Comparison of ENCODE assay signal across 8 mouse cellular contexts in the genomic region with DNA sequence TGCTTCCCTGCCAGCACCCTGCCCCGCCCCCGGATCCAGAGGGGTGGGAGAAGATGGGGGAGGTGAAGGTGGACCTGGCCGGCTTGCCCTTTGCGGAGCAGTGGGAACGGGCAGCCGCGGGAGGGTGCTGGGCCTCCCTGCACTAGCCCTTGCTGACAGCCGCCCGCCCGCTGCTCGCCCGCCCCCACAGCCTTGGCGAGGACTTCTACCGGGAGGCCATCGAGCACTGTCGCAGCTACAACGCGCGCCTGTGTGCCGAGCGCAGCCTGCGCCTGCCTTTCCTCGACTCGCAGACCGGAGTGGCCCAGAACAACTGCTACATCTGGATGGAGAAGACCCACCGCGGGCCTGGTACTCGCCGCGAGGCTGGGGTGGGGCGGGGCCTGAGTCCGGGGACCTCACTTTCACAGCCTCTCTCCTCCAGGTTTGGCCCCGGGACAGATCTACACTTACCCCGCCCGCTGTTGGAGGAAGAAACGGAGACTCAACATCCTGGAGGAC. TPM values are rescaled to one million over a fixed set of nuclear protein-coding genes. Genes with fewer than 3 reads are reported as not detected.
DNase-seq lines count a peak whose midpoint lies in the region; ATAC-seq and TF ChIP-seq lines count a peak whose summit lies in the region.

No protein-coding gene starts in this region.

- intact Hi-C loops in left cerebral cortex, postnatal 25 days (cut with DNase I) = no loop called here

- H3K4me2 ChIP-seq in forebrain, embryonic 16.5 days (ENCODE audit: low read length) = peak overlapping the region; percentile 97
- H3K4me2 ChIP-seq in intestine, embryonic 16.5 days (ENCODE audit: low read depth, low read length) = peak overlapping the region; percentile 89
- H3K4me2 ChIP-seq in stomach, postnatal 0 days (replicated peaks; ENCODE audit: low read depth) = peak overlapping the region; percentile 78

- peak; percentile 70 to 78 for DNase-seq in left cerebral cortex, postnatal 25 days (ENCODE audit: low spot score in 2 of 2)
- no peak for DNase-seq in left cerebral cortex, adult 11 months (ENCODE audit: low spot score)
- peak; percentile 62 for DNase-seq in brain, embryonic 14.5 days (ENCODE audit: low read depth)
- peak; percentile 45 for DNase-seq in stomach, postnatal 0 days (ENCODE audit: low spot score)
- no peak for DNase-seq in urinary bladder, postnatal 4 days (ENCODE audit: low spot score in 2 of 2)

- ATAC-seq in forebrain, embryonic 16.5 days = no peak
- peak; percentile 20 for ATAC-seq in intestine, embryonic 16.5 days
- peak; percentile 8; the same call in 1 of the 2 replicates for ATAC-seq in stomach, postnatal 0 days (ENCODE audit: low FRiP score, low TSS enrichment)

- H3K27me3 ChIP-seq in forebrain, embryonic 16.5 days (replicated peaks; ENCODE audit: control insufficient read depth, insufficient read depth, low read length) = no peaks in the 10 kb centered on the region
- peaks cover 19% of the 10 kb centered on the region for H3K27me3 ChIP-seq in intestine, embryonic 16.5 days (replicated peaks; ENCODE audit: control insufficient read depth, insufficient read depth, low read length)
- H3K27me3 ChIP-seq in megakaryocyte, embryonic 14.5 days (replicated peaks) = peaks cover 68% of the 10 kb centered on the region
- no peaks in the 10 kb centered on the region for H3K27me3 ChIP-seq in stomach, postnatal 0 days (ENCODE audit: control insufficient read depth, insufficient read depth, low read length)

- H3K4me1 ChIP-seq in forebrain, embryonic 16.5 days (replicated peaks; ENCODE audit: control insufficient read depth, insufficient read depth, low read length) = peaks cover 69% of the 10 kb centered on the region
- peaks cover 34% of the 10 kb centered on the region for H3K4me1 ChIP-seq in intestine, embryonic 16.5 days (ENCODE audit: control insufficient read depth, insufficient read depth, low read length)
- H3K4me1 ChIP-seq in megakaryocyte, embryonic 14.5 days = peaks cover 70% of the 10 kb centered on the region
- H3K4me1 ChIP-seq in stomach, postnatal 0 days (replicated peaks; ENCODE audit: control insufficient read depth, insufficient read depth) = no peaks in the 10 kb centered on the region

- H3K9me3 ChIP-seq in forebrain, embryonic 16.5 days (ENCODE audit: control insufficient read depth, low read length) = no peaks in the 10 kb centered on the region
- H3K9me3 ChIP-seq in intestine, embryonic 16.5 days (ENCODE audit: control insufficient read depth, low read length) = no peaks in the 10 kb centered on the region
- no peaks in the 10 kb centered on the region for H3K9me3 ChIP-seq in megakaryocyte, embryonic 14.5 days
- H3K9me3 ChIP-seq in stomach, postnatal 0 days (ENCODE audit: control insufficient read depth, low read length) = no peaks in the 10 kb centered on the region

- H3K9ac ChIP-seq in forebrain, embryonic 16.5 days (replicated peaks; ENCODE audit: low read depth, low read length) = peak overlapping the region; percentile 83
- peak overlapping the region; percentile 70 for H3K9ac ChIP-seq in intestine, embryonic 16.5 days (ENCODE audit: low read depth, low read length)
- H3K9ac ChIP-seq in stomach, postnatal 0 days (ENCODE audit: low read length) = peak overlapping the region; percentile 54

- no peak for TF ChIP-seq POLR2A in brain, embryonic 14.5 days (IDR thresholded peaks at IDR 0.05; ENCODE audit: borderline replicate concordance, extremely low read depth, insufficient read depth, insufficient read length, poor library complexity, severe bottlenecking)

- peaks cover 4% of the 10 kb centered on the region for H3K36me3 ChIP-seq in forebrain, embryonic 16.5 days (ENCODE audit: control insufficient read depth, insufficient read depth)
- no peaks in the 10 kb centered on the region for H3K36me3 ChIP-seq in intestine, embryonic 16.5 days (ENCODE audit: control insufficient read depth, insufficient read depth, low read length)
- H3K36me3 ChIP-seq in megakaryocyte, embryonic 14.5 days (replicated peaks; ENCODE audit: low read length) = no peaks in the 10 kb centered on the region
- no peaks in the 10 kb centered on the region for H3K36me3 ChIP-seq in stomach, postnatal 0 days (ENCODE audit: control insufficient read depth, insufficient read depth, low read length)

- TF ChIP-seq CTCF in brain, embryonic 14.5 days (IDR thresholded peaks at IDR 0.05; ENCODE audit: borderline replicate concordance, extremely low read depth, insufficient read depth, insufficient read length) = no peak
- no peak for TF ChIP-seq CTCF in stomach, postnatal 0 days (IDR thresholded peaks at IDR 0.05; ENCODE audit: low read depth)

- no peak for TF ChIP-seq EP300 in stomach, postnatal 0 days (optimal IDR thresholded peaks at IDR 0.05)

- H3K4me3 ChIP-seq in forebrain, embryonic 16.5 days (replicated peaks; ENCODE audit: low read length) = peak overlapping the region; percentile 81
- peak overlapping the region; percentile 53 for H3K4me3 ChIP-seq in intestine, embryonic 16.5 days (ENCODE audit: low read length)
- H3K4me3 ChIP-seq in megakaryocyte, embryonic 14.5 days (replicated peaks) = peak overlapping the region; percentile 91
- H3K4me3 ChIP-seq in stomach, postnatal 0 days (ENCODE audit: low read depth, low read length) = peak overlapping the region; percentile 44

- WGBS in forebrain, embryonic 16.5 days = 1% methylated on average over 36 of the region's 36 CpGs
- under 1% methylated on average over 36 of the region's 36 CpGs for WGBS in intestine, embryonic 16.5 days
- WGBS in stomach, postnatal 0 days = 1% methylated on average over 35 of the region's 36 CpGs

- H3K27ac ChIP-seq in forebrain, embryonic 16.5 days (ENCODE audit: low read length) = peak overlapping the region; percentile 43
- H3K27ac ChIP-seq in intestine, embryonic 16.5 days (ENCODE audit: low read length) = peak overlapping the region; percentile 35
- H3K27ac ChIP-seq in stomach, postnatal 0 days (replicated peaks) = no peak overlapping the region

RNA-seq across cellular contexts. Expression of a gene that starts 5.5 kb away (rescaled TPM):
- 100 to 1,000 TPM; 110 to 115 TPM for total RNA-seq in left cerebral cortex, postnatal 25 days (2021)
- 111 and 157 TPM in 2 replicates for polyA plus RNA-seq in brain, embryonic 14.5 days (2012; rRNA removed)
- polyA plus RNA-seq in forebrain, embryonic 16.5 days (2015; fragmentation: Nextera tagmentation; extraction: Ambion mirVana) = 259 and 270 TPM in 2 replicates
- polyA plus RNA-seq in intestine, embryonic 16.5 days (2015; fragmentation: Nextera tagmentation; extraction: Ambion mirVana) = 6.2 and 6.8 TPM in 2 replicates
- polyA plus RNA-seq in megakaryocyte, embryonic 14.5 days (2012; ENCODE audit: insufficient read depth, low replicate concordance) = 1.2 TPM in 1 of 2 replicates, not detected in the other
- 1.9 TPM in 2 replicates for polyA plus RNA-seq in stomach, postnatal 0 days (2015; fragmentation: Nextera tagmentation; extraction: Ambion mirVana)

RNA-seq across cellular contexts. Expression of a gene that starts 20.2 kb away (rescaled TPM):
- 10 to 100 TPM; 13.6 to 14.2 TPM for total RNA-seq in left cerebral cortex, postnatal 25 days (2021)
- polyA plus RNA-seq in brain, embryonic 14.5 days (2012; rRNA removed) = 5.0 and 8.7 TPM in 2 replicates
- 4.3 and 6.1 TPM in 2 replicates for polyA plus RNA-seq in forebrain, embryonic 16.5 days (2015; fragmentation: Nextera tagmentation; extraction: Ambion mirVana)
- 40.8 and 45.2 TPM in 2 replicates for polyA plus RNA-seq in intestine, embryonic 16.5 days (2015; fragmentation: Nextera tagmentation; extraction: Ambion mirVana)
- polyA plus RNA-seq in megakaryocyte, embryonic 14.5 days (2012; ENCODE audit: insufficient read depth, low replicate concordance) = 12.7 and 22.8 TPM in 2 replicates
- 53.3 and 64.8 TPM in 2 replicates for polyA plus RNA-seq in stomach, postnatal 0 days (2015; fragmentation: Nextera tagmentation; extraction: Ambion mirVana)

RNA-seq across cellular contexts. Expression of a gene that starts 27.6 kb away (rescaled TPM):
- total RNA-seq in left cerebral cortex, postnatal 25 days (2021) = 10 to 100 TPM; 21.1 to 24.4 TPM
- polyA plus RNA-seq in brain, embryonic 14.5 days (2012; rRNA removed) = 43.0 and 43.8 TPM in 2 replicates
- polyA plus RNA-seq in forebrain, embryonic 16.5 days (2015; fragmentation: Nextera tagmentation; extraction: Ambion mirVana) = 39.9 and 50.9 TPM in 2 replicates
- polyA plus RNA-seq in intestine, embryonic 16.5 days (2015; fragmentation: Nextera tagmentation; extraction: Ambion mirVana) = 626 and 672 TPM in 2 replicates
- 19.9 and 37.0 TPM in 2 replicates for polyA plus RNA-seq in megakaryocyte, embryonic 14.5 days (2012; ENCODE audit: insufficient read depth, low replicate concordance)
- 638 and 692 TPM in 2 replicates for polyA plus RNA-seq in stomach, postnatal 0 days (2015; fragmentation: Nextera tagmentation; extraction: Ambion mirVana)

Comparison
In these comparisons a context has a peak if more than half of its experiments do, and no peak if none do; other contexts are left out.
1. DNase-seq: peak in left cerebral cortex, postnatal 25 days (2 of 2), brain, embryonic 14.5 days (single experiment) and stomach, postnatal 0 days (single experiment); none in left cerebral cortex, adult 11 months (single experiment) and urinary bladder, postnatal 4 days (0 of 2).
2. RNA of a gene that starts 5.5 kb away (polyA plus RNA-seq): 259 to 270 TPM in forebrain, embryonic 16.5 days and 111 to 157 TPM in brain, embryonic 14.5 days; 6.2 to 6.8 TPM in intestine, embryonic 16.5 days, 1.9 TPM in stomach, postnatal 0 days and 1.2 TPM in megakaryocyte, embryonic 14.5 days; every median in the first group is over 10 times any median in the second.
3. RNA of a gene that starts 27.6 kb away (polyA plus RNA-seq): 638 to 692 TPM in stomach, postnatal 0 days and 626 to 672 TPM in intestine, embryonic 16.5 days; 39.9 to 50.9 TPM in forebrain, embryonic 16.5 days, 43.0 to 43.8 TPM in brain, embryonic 14.5 days and 19.9 to 37.0 TPM in megakaryocyte, embryonic 14.5 days; every median in the first group is over 10 times any median in the second.
4. Peak in every context shown above with its lines, with median percentiles within 50 percentile points of each other: H3K4me2 ChIP-seq, H3K4me3 ChIP-seq and H3K9ac ChIP-seq.